Mouse (Mus musculus) ES-E14 (cell line): Measurements from ENCODE around the gene Tenm2. TPM values are rescaled to one million over a fixed set of nuclear protein-coding genes. Genes with fewer than 3 reads are reported as not detected.

ENCODE experiments used
- DNase-seq: peaks from one replicate; pipeline ENCODE4 v3.0.0-alpha.2; 2013; ENCODE audit warnings: low read depth, low spot score
- H3K27ac ChIP-seq: 2 replicates; pipeline ENCODE4 v1.5.1; 2012; ENCODE audit warnings: low read depth, mild to moderate bottlenecking, low read length, moderate library complexity, mixed read lengths; ENCODE audit not compliant: poor library complexity, insufficient read depth, severe bottlenecking
- H3K36me3 ChIP-seq: 2 replicates; pipeline ENCODE4 v1.6.1; 2012; ENCODE audit warnings: mild to moderate bottlenecking, low read length, moderate library complexity, mixed read lengths; ENCODE audit not compliant: control insufficient read depth, poor library complexity, insufficient read depth, severe bottlenecking
- H3K4me1 ChIP-seq, 2 experiments: fragments of 150-350 bp in 1 of 2; sonication (generic) in 1 of 2; 2 replicates each; pipeline ENCODE4 v1.6.1; 2012; ENCODE audit warnings: low read length in 2 of 2, mild to moderate bottlenecking in 1 of 2, mixed read lengths in 1 of 2; ENCODE audit not compliant: control insufficient read depth in 2 of 2, insufficient read depth in 2 of 2, poor library complexity in 1 of 2
- H3K4me3 ChIP-seq, 2 experiments: fragments of 150-350 bp in 1 of 2; sonication (generic) in 1 of 2; 2 replicates each; pipeline ENCODE4 v1.5.1; 2012; ENCODE audit warnings: low read length in 2 of 2, low read depth in 1 of 2, mild to moderate bottlenecking in 1 of 2, mixed read lengths in 1 of 2; ENCODE audit not compliant: insufficient read depth in 1 of 2, poor library complexity in 1 of 2, severe bottlenecking in 1 of 2
- H3K9ac ChIP-seq: 2 replicates; pipeline ENCODE4 v1.6.1; 2012; ENCODE audit warnings: low read depth, mild to moderate bottlenecking, low read length, mixed read lengths; ENCODE audit not compliant: poor library complexity, insufficient read depth, severe bottlenecking
- H3K9me3 ChIP-seq: fragments of 150-350 bp; sonication (generic); 2 replicates; pipeline ENCODE4 v1.6.1; 2012; ENCODE audit warnings: low read depth, mild to moderate bottlenecking, low read length; ENCODE audit not compliant: control insufficient read depth, insufficient read depth
- CHD2 ChIP-seq: IDR thresholded peaks from 2 replicates; pipeline ENCODE4 v1.6.1; 2014; ENCODE audit warnings: mild to moderate bottlenecking, low read depth, low read length, inconsistent platforms
- HCFC1 ChIP-seq: IDR thresholded peaks from 2 replicates; pipeline ENCODE4 v1.6.1; 2012; ENCODE audit warnings: low read length, inconsistent platforms, borderline replicate concordance; ENCODE audit not compliant: insufficient read depth
- MAFK ChIP-seq: IDR thresholded peaks from 2 replicates; pipeline ENCODE4 v1.6.1; 2014; ENCODE audit warnings: mild to moderate bottlenecking, low read depth, low read length, inconsistent platforms; ENCODE audit not compliant: insufficient read depth
- ZC3H11A ChIP-seq: IDR thresholded peaks from 2 replicates; pipeline ENCODE4 v1.6.1; 2012; ENCODE audit warnings: low read depth, mild to moderate bottlenecking, inconsistent platforms, low read length, borderline replicate concordance
- ZNF384 ChIP-seq: IDR thresholded peaks from 2 replicates; pipeline ENCODE4 v1.6.1; 2012; ENCODE audit warnings: low read depth, low read length, inconsistent platforms
- in situ Hi-C, 2 experiments: fragments of 600-800 bp; cut with MboI; formaldehyde crosslinking; loops; one replicate each; pipeline ENCODE4 v1.15.1; 2025; ENCODE audit warnings: low sequenced_read_pairs in 2 of 2, inconsistent platforms in 1 of 2; ENCODE audit not compliant: unreplicated experiment in 2 of 2
- total RNA-seq: library from RNA; depleted of rRNA; stranded (reverse); fragments of 300-350 nt; gene quantifications from 2 replicates; pipeline ENCODE4 v1.2.3, GENCODE M21; 2012

Tenm2 gene
- total RNA-seq, 1 experiment, result 0.04 TPM

DNA sequence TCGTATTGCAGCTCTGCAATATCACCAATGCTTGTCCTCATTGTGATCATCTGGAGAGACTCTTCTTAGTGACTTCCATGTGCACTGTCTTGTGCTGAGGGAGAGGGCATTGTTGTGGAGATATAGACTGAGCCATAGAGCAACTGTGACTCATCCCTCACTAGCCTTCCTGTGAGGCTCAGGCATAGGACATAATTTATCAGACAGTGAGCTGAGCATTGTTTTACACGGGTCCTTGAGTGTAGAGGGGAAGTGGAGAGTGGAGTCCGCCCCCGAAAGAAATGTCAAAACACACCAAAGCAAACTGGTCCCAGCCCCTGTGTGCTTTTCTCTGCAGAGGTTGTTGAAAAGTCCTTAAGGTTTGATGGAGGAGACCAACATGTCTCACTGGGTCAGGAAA lies 704.1 kb downstream of the Tenm2 start:
- H3K4me1 ChIP-seq, result no peaks in the 10 kb centered on the region
- DNase-seq, result no peak

DNA sequence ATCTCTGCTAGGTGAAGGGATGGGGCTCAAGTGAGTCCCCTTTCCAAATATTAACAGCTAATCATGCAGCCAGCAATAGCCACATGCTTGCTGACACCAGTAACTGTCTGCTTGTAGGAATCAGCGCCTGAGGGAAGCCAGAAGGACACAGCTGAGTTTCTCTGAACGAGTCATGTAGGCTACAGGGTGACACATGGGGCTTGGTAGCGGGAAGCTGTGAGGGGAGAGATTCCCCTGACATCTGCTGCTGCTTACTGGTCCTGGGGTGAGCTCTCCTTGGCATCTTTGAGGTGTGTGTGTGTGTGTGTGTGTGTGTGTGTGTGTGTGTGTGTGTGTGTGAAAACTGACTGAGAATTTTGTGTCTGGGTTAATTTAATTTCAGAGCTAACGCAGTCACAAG lies 708.3 kb downstream of the Tenm2 start:
- no peaks in the 10 kb centered on the region for H3K36me3 ChIP-seq
- H3K9me3 ChIP-seq, result no peaks in the 10 kb centered on the region
- DNase-seq, result no peak
- TF ChIP-seq ZNF384, result no peak
- TF ChIP-seq MAFK, result no peak
- no peak for TF ChIP-seq ZC3H11A
- TF ChIP-seq HCFC1, result no peak
- TF ChIP-seq CHD2, result no peak
- H3K27ac ChIP-seq, result no peak overlapping the region
- in situ Hi-C loops, result loop anchor here in 1 of 2 experiments (10.0 kb wide), 1 partner anchor 483 kb away; no protein-coding TSS in a partner anchor
- no peaks in the 10 kb centered on the region for H3K4me1 ChIP-seq
- no peak overlapping the region for H3K9ac ChIP-seq
- H3K4me3 ChIP-seq, result no peak overlapping the region

More for the DNA sequence above, 704.1 kb downstream of the Tenm2 start:
- Histone ChIP-seq H3K4me3 (no peak overlapping the region), H3K27ac (no peak overlapping the region), H3K9me3 (no peaks in the 10 kb centered on the region), H3K9ac (no peak overlapping the region), H3K36me3 (no peaks in the 10 kb centered on the region)
- TF ChIP-seq ZNF384, result no peak
- no peak for TF ChIP-seq CHD2
- TF ChIP-seq HCFC1, result no peak
- no peak for TF ChIP-seq ZC3H11A
- TF ChIP-seq MAFK, result no peak
- in situ Hi-C loops, result no loop called here

DNA sequence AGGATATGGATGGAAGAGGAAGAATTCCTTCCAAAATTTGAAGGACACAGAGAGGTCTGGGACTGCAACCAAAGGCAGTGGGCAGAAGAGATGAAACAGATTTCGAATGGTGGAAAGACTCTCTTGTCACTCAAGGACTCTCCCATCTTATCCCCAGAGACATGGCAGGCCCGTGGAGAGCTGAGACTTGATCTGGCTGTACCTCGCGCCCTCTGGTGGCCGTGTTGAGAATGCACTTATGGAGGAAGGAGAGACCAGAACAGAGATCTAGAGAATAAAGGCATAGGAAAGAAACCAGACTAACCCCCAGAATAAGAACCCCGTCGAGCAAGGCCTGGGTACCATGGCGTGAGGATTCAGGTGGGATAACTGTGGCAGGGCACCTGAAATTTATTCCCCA lies 709.4 kb downstream of the Tenm2 start:
- no peak overlapping the region for H3K9ac ChIP-seq
- in situ Hi-C loops, result loop anchor here in 1 of 2 experiments (10.0 kb wide), 1 partner anchor 482 kb away; no protein-coding TSS in a partner anchor
- no peak overlapping the region for H3K4me3 ChIP-seq
- no peaks in the 10 kb centered on the region for H3K4me1 ChIP-seq
- TF ChIP-seq ZC3H11A (peak; percentile 46; the same call in 1 of the 2 replicates), HCFC1 (no peak)
- no peaks in the 10 kb centered on the region for H3K9me3 ChIP-seq
- H3K27ac ChIP-seq, result no peak overlapping the region
- H3K36me3 ChIP-seq, result no peaks in the 10 kb centered on the region
- peak; percentile 75 for DNase-seq

DNA sequence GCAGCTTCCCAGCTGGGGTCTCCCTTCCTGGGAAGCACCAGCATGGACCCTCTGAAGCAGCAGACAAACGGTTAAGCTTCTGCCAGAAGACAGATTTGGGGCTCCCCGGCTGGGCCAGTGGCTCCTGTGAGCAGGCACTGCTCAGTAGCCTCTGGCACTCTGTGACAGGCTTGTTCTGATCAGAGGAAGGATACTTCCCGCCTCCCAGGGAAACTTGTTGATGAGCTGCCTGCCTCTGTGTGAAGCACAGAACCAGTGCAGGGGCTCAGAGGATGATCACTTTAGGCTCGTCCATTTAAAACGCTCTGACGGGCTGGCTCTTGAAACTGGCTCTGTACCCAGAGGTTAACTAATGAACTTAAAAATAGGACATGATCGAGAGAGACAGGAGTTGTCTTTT lies 723.3 kb downstream of the Tenm2 start:
- Histone ChIP-seq H3K4me3 (no peak overlapping the region), H3K4me1 (no peaks in the 10 kb centered on the region), H3K36me3 (no peaks in the 10 kb centered on the region), H3K9me3 (no peaks in the 10 kb centered on the region), H3K27ac (no peak overlapping the region), H3K9ac (no peak overlapping the region)
- DNase-seq, result no peak
- TF ChIP-seq HCFC1, result no peak
- in situ Hi-C loops, result no loop called here

DNA sequence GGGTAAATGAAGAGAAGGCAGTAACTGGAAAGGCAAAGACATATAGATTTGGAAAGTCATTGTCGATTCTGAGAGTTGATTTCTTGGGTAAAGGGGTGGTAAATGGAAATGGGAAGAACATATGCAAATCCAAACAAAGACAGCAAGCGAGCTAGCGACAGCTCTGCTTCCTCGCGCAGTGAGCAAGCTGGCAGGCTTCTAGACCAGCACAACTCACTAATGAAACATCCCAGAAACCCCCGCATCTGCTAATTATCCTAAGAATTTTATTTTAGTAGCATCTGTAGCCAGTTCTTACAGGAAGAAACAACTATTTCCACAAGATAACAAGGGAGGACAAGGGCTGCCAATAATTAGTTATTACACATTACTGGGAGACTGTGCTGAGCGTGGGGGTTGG lies 727.5 kb downstream of the Tenm2 start:
- no peak for TF ChIP-seq ZC3H11A
- no peak for TF ChIP-seq CHD2
- TF ChIP-seq MAFK, result no peak
- no peak for TF ChIP-seq ZNF384
- TF ChIP-seq HCFC1, result no peak

More for the DNA sequence above, 727.5 kb downstream of the Tenm2 start:
- in situ Hi-C loops, result no loop called here
- no peak for DNase-seq
- H3K9me3 ChIP-seq, result no peaks in the 10 kb centered on the region
- no peak overlapping the region for H3K27ac ChIP-seq
- H3K9ac ChIP-seq, result no peak overlapping the region
- no peak overlapping the region for H3K4me3 ChIP-seq
- H3K36me3 ChIP-seq, result no peaks in the 10 kb centered on the region
- H3K4me1 ChIP-seq, result no peaks in the 10 kb centered on the region
